8 mouse cellular contexts compared by ENCODE assay signal in genomic region chr8:121547132-121547531, GRCm38 (mm10). TPM values are rescaled to one million over a fixed set of nuclear protein-coding genes. Genes with fewer than 3 reads are reported as not detected.
DNase-seq lines count a peak whose midpoint lies in the region; ATAC-seq lines count a peak whose summit lies in the region.
"Had no signal": no experiment of that assay in that cellular context is flagged by ENCODE, and none has a peak within 500 bp of the region (broad histone marks: within the 10 kb centered on the region; RNA-seq: fewer than 3 reads in every experiment).

No protein-coding gene starts in this region.

- peak; percentile 91 for DNase-seq in MN1 (ENCODE audit: low spot score)
- peak; percentile 66 for DNase-seq in c-Kit-negative CD71-positive TER-119-positive erythroid progenitor cells, embryonic 14.5 days (ENCODE audit: low read depth, low spot score)
- DNase-seq in forebrain, embryonic 14.5 days (ENCODE audit: low spot score) = peak; percentile 87
- DNase-seq in layer of hippocampus, postnatal 10 days (ENCODE audit: low spot score in 2 of 2) = peak; percentile 76 to 82
- DNase-seq in lung, postnatal 4 days = peak; percentile 67 to 81
- peak; percentile 50 for DNase-seq in right cerebral cortex, postnatal 25 days

- peaks cover 28% of the 10 kb centered on the region for H3K36me3 ChIP-seq in forebrain, embryonic 14.5 days (ENCODE audit: control insufficient read depth, insufficient read depth, low read length)
- H3K36me3 ChIP-seq in hindbrain, embryonic 13.5 days = peaks cover 30% of the 10 kb centered on the region

- H3K4me2 ChIP-seq in forebrain, embryonic 14.5 days (ENCODE audit: low read length) = no peak overlapping the region
- H3K4me2 ChIP-seq in hindbrain, embryonic 13.5 days = no peak overlapping the region
- H3K4me2 ChIP-seq: limb, embryonic 15.5 days had no signal

- no peaks in the 10 kb centered on the region for H3K9me3 ChIP-seq in forebrain, embryonic 14.5 days (replicated peaks; ENCODE audit: control insufficient read depth, low read length)
- H3K9me3 ChIP-seq in hindbrain, embryonic 13.5 days = no peaks in the 10 kb centered on the region
- H3K9me3 ChIP-seq: limb, embryonic 15.5 days had no signal

- ATAC-seq in forebrain, embryonic 14.5 days = no peak
- peak; percentile 57; the same call in 1 of the 2 replicates for ATAC-seq in hindbrain, embryonic 13.5 days (ENCODE audit: low FRiP score)

- H3K27ac ChIP-seq in forebrain, embryonic 14.5 days (ENCODE audit: low read depth, low read length) = no peak overlapping the region
- H3K27ac ChIP-seq in hindbrain, embryonic 13.5 days = no peak overlapping the region
- H3K27ac ChIP-seq: limb, embryonic 15.5 days had no signal

- no peaks in the 10 kb centered on the region for H3K27me3 ChIP-seq in forebrain, embryonic 14.5 days (replicated peaks; ENCODE audit: control insufficient read depth, insufficient read depth, low read length)
- H3K27me3 ChIP-seq in hindbrain, embryonic 13.5 days = 0 out of 2 replicates have a peak, but pooled peaks cover 5% of the 10 kb centered on the region
- H3K27me3 ChIP-seq: limb, embryonic 15.5 days had no signal

- H3K9ac ChIP-seq in forebrain, embryonic 14.5 days (ENCODE audit: low read length) = no peak overlapping the region
- H3K9ac ChIP-seq in hindbrain, embryonic 13.5 days = no peak overlapping the region
- H3K9ac ChIP-seq: limb, embryonic 15.5 days had no signal

- WGBS in forebrain, embryonic 14.5 days = 6% methylated on average over 7 of the region's 7 CpGs
- WGBS in hindbrain, embryonic 13.5 days = 13% methylated on average over 7 of the region's 7 CpGs

- H3K4me3 ChIP-seq in forebrain, embryonic 14.5 days (ENCODE audit: low read depth, low read length) = no peak overlapping the region
- no peak overlapping the region for H3K4me3 ChIP-seq in hindbrain, embryonic 13.5 days
- H3K4me3 ChIP-seq: limb, embryonic 15.5 days had no signal

- H3K4me1 ChIP-seq in forebrain, embryonic 14.5 days (ENCODE audit: control insufficient read depth, insufficient read depth, low read length) = no peaks in the 10 kb centered on the region
- H3K4me1 ChIP-seq in hindbrain, embryonic 13.5 days (replicated peaks) = no peaks in the 10 kb centered on the region

RNA-seq across cellular contexts. Expression of gene 1700018B08Rik, which starts 3.0 kb away (rescaled TPM):
- not detected in 2 replicates for polyA plus RNA-seq in forebrain, embryonic 14.5 days (2014; fragmentation: Nextera tagmentation; extraction: Ambion mirVana)
- not detected in 2 replicates for polyA plus RNA-seq in hindbrain, embryonic 13.5 days (2015; fragmentation: Nextera tagmentation; extraction: Ambion mirVana)
- total RNA-seq in layer of hippocampus, postnatal 10 days (2021) = not detected
- polyA plus RNA-seq: limb, embryonic 15.5 days had no signal

RNA-seq across cellular contexts. Expression of gene Fbxo31, which starts 31.5 kb away (rescaled TPM):
- 17.5 and 26.3 TPM in 2 replicates for polyA plus RNA-seq in forebrain, embryonic 14.5 days (2014; fragmentation: Nextera tagmentation; extraction: Ambion mirVana)
- 24.4 and 26.8 TPM in 2 replicates for polyA plus RNA-seq in hindbrain, embryonic 13.5 days (2015; fragmentation: Nextera tagmentation; extraction: Ambion mirVana)
- 10 to 100 TPM; 88.4 to 95.5 TPM for total RNA-seq in layer of hippocampus, postnatal 10 days (2021)

RNA-seq across cellular contexts. Expression of gene Map1lc3b, which starts 43.0 kb away (rescaled TPM):
- 435 and 464 TPM in 2 replicates for polyA plus RNA-seq in forebrain, embryonic 14.5 days (2014; fragmentation: Nextera tagmentation; extraction: Ambion mirVana)
- polyA plus RNA-seq in hindbrain, embryonic 13.5 days (2015; fragmentation: Nextera tagmentation; extraction: Ambion mirVana) = 372 and 374 TPM in 2 replicates
- 100 to 1,000 TPM; 142 to 149 TPM for total RNA-seq in layer of hippocampus, postnatal 10 days (2021)
